Mouse (Mus musculus) 416B (cell line): ENCODE results near the gene Msl1.

ENCODE experiments used
- DNase-seq: peaks from one replicate; pipeline ENCODE4 v3.0.0; 2011; ENCODE audit warnings: low read depth

Msl1 gene

DNA sequence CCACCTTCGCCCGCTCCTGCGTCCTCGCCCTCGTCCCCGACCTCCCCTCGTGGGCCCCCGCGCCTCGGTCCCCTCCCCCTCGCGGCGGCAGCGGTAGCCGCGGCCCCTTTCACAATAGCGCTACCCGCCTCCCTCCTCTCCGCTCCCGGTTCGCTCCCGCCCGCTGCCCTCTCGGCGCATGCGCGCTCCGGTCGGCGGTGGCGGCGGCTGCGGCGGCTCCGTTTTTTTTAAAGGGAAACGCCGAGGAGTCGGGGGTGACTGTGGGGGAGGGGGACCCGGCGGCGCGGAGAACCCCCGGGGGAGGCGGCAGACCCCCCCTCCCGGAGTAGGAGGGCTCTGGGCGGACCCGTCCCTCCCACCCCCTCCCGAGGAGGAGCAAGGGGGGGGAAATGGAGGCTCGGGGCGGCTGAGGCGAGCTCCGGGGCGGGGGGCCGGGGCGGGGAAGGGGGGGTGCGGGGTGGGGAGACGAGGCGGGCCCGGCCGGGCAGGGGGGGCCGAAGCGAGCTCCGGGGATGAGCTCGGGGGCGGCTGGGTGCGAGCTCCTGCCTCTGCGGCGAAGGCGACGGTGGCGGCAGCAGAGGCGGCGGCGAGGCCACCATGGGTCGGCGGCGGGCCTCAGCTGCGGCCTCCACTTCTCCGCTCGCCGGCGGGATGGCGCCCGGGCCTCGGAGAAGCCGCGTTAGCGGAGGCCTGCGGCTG, at the start of gene Msl1:
TSS of gene Msl1 (plus strand) at position 502 of the 699 bp plus-strand sequence.
- DNase-seq = peak; percentile 88

DNA sequence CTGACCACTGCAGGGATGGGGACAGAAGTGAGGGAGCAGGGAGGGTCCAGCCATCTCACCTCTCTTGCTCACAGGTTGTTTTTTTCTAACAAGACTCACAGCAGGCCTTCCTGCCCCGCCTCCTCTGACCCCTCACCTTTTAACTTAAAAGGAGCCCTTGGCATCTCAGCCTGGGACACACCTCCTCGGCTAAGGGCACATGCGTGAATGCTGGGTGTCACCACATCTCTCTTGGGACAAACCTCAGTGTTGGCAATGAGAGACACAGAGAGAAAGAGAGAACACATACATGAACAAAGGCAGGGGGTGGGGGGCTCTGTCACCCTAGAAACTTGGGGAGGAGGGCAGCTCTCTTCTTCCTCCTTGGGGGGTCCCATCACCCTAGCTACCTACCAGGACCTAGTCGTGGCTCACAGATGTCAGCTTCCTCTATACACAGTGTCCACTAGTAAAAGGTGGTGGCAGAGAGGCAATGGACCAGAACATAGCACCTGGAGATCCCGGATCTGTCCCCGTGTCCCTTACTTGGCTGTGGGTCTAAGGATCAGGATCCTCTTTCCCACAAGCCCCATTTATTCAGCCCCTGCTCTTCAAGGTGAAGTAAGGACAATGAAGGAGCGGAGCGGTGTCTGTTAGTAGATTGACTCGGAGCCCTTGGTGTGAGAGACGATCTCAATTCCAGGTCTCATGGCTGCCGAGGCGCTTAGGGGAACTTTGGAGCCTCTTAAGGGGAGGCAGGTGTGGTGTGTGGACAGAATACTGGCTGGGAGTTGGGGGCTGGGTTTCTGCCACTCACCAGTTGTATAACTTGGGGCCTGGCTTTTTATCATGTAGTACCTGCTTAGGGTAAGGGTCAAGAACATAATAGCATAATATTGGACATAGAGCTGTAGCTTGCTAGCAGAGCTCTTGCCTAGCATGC, 49.1 kb upstream of the Msl1 start:
- DNase-seq = no peak

DNA sequence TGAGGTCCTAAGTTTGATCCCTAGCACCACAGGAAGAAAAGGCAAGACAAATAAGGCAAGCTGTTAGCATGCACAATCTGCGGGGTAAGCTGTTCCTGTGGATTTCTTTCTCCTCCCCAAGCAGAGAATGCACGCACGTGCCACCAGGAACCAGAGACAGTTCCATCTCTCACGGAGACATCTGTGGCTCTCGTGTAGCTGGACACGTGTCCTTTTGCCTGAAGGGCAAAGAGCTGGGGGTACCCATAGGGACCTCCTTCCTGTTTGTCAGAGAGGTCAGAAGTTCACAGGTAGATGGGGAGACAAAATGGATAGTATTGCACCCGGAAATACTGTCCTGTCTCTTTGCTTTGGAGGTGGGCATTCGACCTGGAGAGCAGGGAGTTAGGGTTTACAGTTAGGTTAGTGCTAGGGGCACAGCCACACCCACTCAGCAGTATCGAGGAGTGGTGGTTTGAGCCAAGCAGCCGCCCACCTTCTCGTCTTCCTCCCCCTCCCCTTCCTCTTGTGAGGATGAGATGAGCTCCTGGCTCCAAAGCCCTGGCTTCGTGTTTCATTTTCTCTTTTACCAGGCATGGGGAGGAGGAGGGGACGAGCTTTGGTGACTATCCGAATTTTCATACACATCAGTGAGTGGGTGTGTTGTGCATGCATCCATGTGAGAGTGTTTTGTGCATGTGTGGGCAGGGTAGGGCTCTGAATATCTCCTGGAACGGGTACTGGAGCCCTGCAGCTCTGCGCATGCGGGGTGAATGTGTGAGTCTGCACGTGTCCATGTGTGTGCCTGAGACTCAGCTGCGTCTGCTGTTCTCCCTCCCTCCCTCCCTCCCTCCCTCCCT, 48.2 kb upstream of the Msl1 start:
- DNase-seq = peak; percentile 94

DNA sequence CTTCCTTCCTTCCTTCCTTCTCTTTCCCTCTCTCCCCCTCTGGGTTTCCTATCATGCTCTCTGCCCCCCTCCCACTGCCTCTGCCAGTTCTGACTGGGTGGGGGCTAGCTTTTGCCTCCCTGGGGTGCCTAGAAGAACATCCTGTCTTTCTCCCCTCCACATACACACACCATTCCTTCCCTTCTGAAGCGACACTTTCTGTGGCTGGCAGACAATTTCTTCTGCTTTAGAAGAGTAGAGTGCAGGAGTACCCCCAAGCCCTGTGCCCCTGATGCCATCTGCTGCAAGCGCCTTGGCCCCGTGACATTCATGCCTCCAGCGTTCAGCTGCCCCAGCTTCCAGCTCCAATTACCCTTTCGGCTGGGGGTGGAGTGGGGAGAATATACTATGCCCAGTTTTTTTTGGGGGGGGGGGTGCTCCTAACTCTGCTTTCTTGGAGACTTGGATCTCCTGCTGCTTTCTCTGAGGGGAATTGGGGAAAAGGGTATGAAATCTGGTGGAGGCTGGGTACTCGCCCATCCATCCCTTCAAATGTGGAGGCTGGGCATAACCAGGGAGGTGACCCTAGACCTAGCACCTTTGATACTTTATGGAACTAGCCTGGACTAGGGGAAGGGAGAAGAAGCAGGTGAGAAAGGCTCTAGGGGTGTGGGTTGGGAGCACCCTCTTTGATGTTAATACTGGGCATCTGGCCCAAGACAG, 47.4 kb upstream of the Msl1 start:
- peak; percentile 62 for DNase-seq

DNA sequence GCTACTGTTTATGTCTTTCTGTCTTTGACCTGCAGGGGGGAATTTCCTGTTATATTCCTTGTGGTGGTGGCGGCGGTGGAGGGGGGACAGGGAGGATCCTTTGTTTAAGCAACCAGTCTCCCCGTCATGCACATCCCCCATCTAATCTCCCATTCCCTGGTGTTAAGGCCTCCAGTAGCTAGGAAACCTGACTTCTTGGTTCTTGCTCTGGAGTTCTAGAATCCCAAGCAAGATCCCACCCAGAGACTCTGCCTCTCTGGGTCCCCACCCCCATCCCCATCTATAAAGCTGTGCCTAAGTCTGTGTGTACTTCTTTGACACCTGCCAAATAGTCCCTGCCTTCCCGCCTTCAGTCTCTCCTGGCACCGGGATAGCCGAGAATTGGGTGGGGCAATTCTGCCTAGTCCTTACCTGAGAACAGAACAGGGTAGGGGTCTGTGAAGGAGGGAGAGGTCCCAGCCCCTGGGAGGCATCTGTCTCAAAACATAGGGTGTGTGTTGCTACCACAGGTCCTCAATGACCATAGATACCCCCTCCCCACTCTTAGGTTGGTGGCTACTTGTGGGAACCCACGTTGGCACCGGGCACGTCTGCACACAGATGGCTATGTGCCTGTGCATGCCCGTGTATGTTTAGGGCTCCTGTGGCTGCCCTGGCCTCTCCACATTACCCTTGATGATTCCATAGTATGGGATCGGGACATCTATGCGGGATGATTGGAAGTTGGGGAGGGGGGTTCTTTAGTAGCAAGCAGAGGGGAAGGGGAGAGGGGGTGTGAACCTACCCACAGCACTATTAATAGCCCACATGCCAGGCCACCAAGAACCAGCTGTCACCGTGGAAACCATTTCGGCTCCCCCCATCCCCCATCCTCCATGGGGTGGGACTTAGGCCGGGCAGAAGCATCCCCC, 46.6 kb upstream of the Msl1 start:
- DNase-seq = peak; percentile 85

DNA sequence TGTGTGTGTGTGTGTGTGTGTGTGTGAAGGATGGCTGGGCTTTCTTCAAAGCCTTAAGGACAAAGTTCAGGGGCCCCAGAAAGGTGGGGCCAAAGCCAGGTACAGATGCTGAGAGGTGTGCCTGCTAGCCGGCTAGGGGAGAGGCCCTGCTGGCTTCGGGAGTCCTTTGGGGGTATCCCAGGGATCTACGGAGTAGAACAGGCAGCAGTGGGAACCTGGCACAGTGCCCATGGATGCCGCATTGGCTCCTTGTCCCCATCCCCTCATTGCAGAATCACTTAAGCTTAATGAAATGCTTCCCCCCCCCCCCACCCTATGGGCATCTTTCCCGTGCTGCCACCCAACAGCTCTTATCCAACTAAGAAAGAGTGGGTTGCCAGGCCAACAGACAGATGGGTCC, 45.6 kb upstream of the Msl1 start:
- no peak for DNase-seq

DNA sequence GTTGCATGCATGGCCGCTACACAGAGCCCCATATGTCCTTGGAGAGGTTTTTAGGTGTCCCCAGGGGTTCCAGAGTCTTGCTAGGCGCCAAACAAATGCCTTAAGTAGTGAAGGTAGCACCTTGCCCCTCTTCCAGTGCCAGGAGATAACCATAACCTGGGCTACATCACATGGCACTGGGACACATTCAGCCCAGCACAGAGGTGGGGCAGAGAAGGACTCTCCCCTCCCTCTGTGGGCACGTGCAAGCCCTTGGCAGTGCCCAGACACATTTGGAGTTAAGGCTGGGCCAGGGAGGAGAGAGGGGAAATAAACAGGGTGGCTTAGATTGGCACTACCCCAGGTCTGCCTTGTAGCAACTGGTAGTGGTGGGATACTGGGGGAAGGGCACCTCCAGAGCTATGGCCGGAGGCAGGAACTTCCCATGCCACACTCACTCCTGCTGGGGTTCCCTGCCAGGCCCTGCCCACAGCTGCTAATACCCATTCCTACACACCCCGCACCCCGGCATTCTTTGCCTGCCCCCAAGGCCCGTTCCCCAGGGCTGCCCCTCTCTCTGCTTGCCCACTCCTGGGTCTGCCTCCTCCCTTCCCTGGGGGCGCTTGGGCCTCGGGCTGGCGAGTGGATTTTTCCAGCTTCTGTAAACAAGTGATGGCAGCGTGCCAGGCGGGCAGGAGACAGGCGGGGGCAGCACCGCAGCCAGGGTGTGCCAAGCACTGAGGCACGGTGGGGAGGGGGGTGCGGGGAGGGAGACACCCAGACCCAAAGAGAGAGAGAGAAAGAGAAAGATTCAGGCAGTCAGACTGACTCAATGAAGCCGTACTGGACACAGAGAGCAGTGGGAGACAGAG, 44.7 kb upstream of the Msl1 start:
- DNase-seq = peak; percentile 74

DNA sequence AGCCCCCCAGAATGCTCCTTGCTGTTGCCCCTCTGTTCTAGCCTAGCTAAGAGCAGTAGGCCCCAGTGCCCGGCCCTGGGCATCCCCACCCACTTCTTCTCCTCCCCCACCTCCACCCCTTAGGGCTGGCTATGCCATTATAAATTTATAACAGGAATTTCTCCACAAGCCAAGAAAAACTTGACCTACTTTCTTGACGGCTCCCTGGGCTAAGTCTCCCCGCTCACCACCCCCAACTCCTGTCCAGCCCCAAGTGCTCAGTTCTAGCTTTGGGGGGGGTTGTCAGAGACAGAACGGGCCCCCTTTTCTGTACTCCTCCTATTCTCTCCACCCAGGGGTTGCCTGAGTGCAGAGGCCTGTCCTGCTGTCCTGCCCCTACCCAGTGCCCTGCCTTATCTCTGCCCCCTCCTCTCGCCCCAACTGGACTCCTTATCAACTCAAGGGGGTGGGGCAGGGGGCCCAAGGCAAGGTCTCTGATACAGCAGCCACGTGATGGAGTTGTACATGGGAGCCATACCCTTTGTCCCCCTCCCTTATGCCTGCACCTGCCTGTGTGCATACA, 44.0 kb upstream of the Msl1 start:
- DNase-seq = no peak

DNA sequence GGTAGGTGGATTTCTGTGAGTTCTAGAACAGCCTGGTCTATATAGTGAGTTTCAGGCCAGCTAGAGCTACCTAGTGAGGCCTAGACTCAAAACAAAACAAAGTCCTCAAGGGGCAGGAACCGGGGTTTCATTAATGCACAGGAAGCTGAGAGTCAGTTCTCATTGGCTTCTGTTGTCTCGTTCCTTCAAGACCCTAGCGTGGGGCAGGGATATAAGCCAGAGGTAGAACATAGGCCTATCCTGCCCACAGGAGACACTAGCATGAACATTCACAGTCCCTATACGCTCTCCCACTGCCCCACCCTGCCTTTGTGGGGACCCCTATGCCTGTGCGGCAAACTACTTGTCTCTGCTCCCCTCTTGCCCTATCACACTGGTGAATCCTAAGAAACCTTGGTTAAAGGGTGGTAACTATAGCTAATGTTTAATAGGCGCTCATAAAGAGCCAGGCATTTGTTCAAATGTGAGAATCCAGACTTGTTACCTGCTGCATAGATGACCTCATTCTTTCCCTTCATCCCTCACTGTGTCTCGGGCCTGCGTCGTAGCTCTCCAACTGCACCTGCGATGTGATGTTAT, 42.7 kb upstream of the Msl1 start:
- DNase-seq = no peak

DNA sequence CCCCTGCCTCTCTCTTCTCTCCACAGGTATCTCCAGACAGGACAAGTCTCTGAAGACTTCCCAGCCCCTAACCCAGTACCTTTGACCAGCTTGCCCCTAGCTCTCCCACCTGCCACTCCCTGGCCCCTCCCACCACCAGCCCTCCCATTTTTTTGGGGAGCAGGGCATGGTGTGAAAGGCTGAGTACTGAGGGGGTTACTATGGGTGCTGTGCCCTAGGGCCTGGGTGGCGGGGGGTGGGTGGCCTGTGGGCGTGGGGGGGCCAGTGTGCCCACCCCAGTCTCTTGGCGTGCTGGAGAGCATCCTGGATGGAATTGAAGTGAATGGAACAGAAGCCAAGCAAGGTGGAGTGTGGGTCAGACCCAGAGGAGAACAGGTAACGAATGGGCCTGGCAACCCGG, 42.1 kb upstream of the Msl1 start:
- DNase-seq = no peak

DNA sequence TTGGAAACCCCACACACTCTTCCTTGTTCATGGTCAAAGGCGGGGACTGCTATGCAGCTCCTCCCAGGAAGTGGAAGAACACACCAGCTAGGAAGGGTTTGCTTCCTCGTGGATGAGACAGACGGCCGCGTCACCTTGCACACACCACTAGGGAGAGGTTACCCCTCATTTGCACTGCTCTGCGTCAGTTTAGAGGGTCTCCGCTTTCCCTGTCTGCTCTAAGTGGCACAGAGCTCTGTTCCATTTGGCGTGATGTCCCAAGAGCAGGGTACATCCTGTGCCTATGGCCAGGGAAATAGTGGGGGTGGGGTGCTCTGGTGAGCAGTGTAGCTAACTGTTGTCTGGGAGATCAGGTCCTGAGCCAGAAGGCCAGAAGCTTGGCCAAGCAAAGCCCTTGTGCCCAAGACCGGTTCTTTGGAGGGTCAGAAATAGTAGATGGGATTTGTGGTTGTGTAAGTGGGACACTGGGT, 41.1 kb upstream of the Msl1 start:
- DNase-seq = peak; percentile 85

DNA sequence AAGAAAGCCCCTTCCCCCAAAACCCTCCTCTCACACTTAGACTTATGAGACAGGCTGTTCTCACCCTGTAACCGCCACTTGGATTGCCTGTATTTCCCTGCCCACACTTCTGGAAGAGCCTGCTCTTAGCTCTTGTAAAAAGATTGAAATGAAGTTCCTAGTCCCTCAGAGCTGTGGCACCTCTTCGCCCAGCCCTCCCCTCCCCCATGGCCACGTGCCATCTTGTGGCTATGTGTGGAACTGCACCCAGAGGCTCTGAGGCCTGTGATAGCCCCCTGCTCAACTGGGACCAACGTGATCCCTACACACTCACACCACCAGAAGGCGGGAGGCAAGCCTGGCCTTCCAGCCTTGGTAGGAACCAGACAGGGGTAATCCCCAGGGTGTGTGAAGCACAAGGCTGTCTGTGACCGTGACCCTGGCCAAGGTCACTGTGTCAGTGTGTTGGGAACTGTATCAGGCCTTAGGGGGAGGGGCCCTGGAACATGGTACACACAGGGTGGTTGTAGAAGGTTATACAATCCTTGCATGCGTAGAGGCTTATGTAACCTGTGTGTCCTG, 40.6 kb upstream of the Msl1 start:
- DNase-seq = peak; percentile 78

DNA sequence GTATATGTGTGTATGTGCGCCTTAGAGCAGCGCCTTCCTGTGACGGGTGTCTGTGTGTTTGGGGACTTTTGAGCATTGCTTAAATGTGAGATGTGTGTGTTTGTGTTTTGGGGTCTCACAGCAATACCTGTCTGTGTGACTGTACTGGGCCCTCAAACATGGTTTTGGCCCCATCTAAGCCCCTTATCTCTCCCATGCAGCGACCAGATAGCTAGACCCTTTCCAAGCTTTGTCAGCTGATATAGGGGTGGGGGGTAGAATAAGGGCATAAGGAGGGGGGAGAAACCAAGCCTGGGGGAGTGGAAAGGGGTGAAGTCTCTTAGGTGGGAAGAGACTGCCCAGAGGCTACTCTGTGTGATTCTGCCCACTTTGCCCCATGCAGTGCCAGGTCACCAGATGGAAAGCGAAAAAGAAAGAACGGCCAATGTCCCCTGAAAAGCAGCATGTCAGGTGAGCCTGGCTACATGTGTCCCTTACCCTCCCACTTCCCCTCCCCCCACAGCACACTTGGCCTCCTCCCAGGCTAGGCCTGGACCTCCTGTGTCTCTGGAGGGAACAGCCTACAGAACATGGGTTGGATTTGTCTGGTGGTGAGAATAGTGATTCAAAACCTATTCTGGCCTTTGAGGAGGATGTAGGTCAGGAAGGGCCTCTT, 39.5 kb upstream of the Msl1 start:
- DNase-seq = no peak

DNA sequence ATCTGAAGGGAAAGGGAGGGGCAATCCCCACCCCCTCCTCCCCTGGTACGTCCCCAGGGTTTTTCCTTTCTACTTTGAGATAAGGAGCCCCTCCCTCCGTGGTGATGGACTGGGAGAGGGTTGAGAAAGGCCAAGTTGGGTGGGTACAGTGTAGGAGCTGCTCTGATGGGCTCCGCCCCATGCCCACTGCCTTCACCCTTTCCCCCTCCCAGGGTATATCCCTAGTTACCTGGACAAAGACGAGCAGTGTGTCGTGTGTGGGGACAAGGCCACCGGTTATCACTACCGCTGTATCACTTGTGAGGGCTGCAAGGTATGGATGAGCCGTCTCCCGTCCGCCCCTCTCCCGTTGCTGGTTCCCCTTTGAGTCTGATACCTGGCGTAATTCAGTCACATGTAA, 38.6 kb upstream of the Msl1 start:
- DNase-seq = no peak

DNA sequence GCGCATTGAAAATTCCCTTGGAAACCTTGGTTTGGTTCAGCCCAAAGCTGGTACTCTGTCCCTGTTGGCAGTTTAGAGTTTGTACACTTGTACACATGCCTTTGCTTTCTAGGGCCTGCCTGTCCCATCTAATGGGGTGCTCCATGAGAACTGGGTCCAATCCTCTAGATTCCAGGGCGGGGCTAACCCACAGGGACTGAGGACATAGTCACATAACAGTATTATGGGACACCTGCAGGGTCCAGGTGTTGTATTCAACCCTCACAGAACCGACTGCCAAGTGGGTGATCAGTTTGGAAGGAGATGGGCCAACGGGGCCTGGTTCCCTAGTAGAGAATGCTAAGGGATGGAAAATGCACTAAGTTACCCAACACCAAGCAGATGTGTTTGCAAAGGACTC, 33.4 kb upstream of the Msl1 start:
- DNase-seq = no peak

DNA sequence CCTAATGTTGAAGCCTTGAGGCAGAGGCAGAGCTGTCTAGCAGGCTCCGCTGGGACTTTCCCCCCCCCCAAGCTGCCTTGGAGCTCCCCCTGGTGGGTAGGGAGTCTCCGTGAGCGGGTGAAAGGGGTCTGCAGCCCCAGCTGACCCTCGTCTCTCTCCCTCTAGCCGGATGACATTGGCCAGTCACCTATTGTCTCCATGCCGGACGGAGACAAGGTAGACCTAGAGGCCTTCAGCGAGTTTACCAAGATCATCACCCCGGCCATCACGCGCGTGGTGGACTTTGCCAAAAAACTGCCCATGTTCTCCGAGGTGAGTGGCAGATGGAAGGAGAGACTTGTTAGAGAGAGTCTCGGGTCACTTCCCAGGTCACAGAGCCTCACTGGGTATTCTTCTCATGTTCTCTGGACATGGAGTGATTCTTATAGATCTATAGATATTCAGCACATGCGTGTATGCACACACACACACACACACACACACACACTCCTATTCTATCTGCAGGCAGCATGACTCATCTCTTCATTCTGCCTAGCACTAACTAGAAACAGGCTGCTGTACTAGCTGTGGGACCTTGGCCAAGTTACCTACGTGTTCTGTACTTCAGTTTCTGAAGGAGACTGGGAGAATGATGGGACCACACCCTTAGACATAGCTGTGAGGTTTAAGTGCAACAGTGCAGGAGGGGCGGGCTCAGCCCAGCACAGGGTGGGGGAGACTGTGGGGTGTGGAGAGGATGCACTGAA, 32.4 kb upstream of the Msl1 start:
- DNase-seq = no peak

DNA sequence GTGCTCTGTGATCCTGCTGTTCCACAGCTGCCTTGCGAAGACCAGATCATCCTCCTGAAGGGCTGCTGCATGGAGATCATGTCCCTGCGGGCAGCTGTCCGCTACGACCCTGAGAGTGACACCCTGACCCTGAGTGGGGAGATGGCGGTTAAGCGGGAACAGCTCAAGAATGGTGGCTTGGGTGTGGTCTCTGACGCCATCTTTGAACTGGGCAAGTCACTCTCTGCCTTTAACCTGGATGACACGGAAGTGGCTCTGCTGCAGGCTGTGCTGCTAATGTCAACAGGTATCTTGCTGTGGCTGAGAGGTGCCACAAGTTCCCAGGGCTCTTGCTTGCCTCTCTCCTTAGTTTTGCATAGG, 31.8 kb upstream of the Msl1 start:
- DNase-seq = no peak
